Mouse (Mus musculus) layer of hippocampus, adult 18-20 months (tissue): ENCODE data around the gene Tgtp2. TPM values are rescaled to one million over a fixed set of nuclear protein-coding genes. Genes with fewer than 3 reads are reported as not detected.
"Not testable (repeated sequence)": the region's sequence is repeated elsewhere in the genome, so short reads cannot be mapped to it uniquely, and the experiment has no call there.

Experiments
- DNase-seq, 2 experiments: peaks; one replicate each; pipeline ENCODE4 v3.0.0; 2022; ENCODE audit warnings: low spot score in 2 of 2
- total RNA-seq, 2 experiments: library from RNA; stranded (reverse); gene quantifications; 2 replicates each; pipeline ENCODE4 v1.2.3; 2021

The Tgtp2 gene
- total RNA-seq, 2 experiments from 2014 or later, result not detected

DNA sequence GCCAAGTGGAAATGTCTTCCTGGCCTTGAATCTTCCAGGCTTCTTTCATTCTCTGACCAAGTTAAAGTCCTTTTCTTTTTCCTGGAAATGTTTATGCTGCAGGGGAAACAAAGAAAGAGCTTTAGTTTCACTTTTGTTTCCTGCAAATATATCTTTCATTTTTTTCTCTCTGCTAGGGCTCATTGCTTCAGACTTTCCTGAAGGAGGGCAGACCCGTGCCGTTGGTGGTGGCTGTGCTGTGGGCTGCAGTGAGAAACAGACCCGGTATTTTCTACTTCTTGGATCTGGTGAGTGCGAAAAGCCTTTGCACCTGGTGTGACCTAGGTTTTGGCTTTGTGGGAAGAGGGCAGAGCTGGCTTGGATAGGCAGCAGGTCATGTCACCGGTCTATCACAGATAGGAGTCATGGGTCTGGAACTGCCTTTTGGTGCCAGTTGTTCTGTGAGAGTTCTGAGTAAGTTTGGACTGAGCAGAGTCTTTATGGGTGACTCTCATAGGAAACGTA, 22.9 kb upstream of the Tgtp2 start:
- DNase-seq, result no peak

DNA sequence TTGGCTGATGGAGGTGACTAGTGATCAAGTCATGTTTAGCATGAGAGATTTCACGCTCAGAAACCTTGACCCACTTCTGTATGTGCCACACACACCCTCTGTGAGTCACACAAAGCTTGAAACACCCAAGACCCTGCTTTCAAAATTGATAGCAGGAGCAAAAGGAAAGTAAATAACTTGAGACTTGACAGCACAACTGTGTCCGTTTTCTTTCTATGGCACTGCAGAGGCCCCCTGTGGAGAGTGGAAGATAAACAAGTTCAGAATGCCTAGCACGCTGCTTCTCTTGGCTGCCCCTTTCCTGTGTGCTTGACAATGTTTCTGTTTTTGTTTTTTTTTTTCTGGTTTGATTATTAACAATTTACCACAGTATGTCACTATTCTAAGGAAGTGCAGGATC, 20.9 kb upstream of the Tgtp2 start:
- no peak for DNase-seq

DNA sequence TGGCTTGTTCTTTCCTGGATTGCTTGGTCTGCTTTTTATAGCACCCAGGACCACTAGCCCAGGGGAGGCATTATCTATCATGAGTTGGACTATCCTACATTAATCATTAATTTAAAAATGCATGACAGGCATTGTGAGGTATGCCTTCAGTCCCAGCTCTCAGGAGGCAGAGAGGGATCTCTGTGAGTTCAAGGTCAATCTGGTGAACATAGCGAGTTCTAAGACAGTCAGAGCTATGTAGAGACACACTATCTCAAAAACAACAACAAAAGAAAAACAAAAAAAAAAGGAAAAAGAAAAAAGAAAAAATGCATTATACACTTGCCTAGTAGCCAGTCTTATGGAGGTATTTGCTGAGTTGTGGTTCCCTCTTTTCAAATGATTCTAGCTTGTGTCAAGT, 20.4 kb upstream of the Tgtp2 start:
- DNase-seq, result no peak

DNA sequence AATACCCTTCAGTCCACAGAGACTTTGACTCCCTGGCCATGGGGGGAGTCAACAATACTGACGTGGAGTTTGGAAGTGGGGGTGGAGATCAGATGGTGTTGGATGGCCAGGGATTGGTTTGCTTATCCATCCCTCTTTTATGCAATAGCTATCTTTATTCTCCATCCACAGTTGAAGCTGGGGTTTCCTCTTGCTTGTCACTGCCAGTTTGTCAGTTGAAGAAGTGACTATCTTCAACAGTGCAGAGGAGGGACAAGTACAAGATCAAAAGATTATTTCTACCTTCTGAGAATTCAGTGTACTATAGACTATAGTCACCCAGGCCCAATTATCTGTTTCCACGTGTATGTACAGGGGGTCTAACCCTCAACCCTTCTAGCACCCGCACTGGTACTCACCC, 19.8 kb upstream of the Tgtp2 start:
- DNase-seq, result no peak

DNA sequence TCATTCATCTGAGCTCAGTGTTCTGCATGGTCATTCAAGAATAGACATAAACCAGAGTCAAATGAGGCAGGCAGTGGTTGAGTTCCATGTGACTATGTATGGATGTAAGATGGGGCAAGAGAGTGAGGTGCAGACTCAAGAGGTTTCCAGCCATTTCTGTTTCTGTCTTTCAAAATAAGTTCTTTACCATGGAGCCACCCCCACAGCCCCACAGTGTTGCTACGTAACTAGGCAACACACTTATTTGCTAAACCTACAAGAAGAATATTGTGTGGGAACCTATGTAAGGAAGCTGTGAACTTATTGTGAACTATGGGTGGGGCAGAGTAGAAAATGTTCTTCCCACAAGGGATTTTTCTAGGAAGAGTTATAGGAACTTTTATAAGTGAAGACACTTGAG, 19.1 kb upstream of the Tgtp2 start:
- no peak for DNase-seq

DNA sequence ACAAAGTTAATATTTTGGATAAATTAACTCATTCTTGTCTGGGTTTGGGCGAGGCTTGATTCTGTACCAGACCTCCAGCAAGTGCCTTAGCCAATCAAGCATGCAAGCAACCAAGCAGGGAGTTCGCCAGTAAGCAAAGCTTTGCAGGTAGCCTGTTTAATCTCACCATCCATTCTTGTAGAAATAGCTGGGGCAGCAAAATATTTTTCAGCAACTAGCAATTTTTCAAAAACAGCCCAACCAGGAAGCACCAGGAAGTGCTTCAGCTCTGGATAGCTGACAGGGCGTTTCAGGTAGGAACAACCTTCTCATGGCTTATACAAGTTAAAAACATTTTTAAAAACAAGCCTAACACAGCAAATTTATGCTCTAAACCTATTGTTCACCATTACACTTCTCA, 17.9 kb upstream of the Tgtp2 start:
- no peak for DNase-seq

DNA sequence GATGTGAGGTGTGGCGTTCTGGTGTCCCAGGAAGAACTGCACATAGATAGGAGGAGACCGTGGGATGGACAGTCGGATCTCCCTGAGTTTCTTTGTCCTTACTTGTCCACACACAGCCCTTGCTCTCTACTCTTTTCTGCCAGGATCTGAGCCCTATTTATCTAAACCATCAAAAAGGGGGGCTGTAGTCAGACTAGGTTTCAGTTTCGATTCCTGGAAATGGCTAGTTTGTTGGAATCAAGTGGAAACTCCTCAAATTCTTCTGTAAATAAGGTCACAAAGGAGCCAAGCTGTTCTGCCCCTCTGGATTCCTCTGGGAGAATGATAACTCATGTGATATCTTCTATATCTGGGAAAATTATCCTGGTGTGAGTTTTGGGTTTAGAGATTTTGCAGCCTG, 17.4 kb upstream of the Tgtp2 start:
- DNase-seq, result no peak

DNA sequence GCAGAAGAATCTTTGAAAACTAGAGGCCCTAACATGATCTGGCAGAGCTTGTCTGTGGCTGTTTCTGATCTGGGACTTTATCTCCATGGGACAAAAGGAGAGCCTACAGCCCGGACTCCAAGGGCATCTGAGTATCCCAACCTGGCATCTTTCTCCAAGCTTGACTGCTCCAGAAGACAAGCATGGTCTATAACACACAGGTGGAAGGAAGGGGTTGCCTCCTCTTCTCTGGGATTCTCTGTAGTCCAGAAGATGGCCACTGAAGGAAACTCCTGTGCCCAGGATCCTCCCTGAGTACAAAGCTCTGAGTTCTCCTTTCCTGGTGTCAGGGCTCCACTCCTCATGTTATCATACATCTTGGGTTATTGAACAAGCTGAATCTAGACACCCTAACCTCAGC, 16.6 kb upstream of the Tgtp2 start:
- no peak for DNase-seq

DNA sequence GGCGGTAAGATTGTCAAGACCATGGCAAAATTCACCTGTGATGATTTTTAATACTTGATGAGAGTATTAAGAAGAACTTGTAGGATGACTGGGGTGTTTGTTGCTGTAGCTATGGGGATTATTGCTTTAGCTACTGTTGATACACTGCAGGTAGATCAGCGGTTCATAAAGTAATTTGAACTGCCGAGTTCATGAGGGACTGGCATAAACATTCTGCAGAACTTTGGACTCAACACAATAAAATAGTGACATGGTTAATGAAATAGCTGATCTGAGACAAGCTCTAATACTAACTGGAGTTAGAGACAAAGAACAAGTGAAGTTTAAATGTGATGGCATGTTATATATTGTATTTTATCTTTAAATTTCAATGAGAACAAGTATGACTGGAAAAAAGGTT, 14.7 kb upstream of the Tgtp2 start:
- DNase-seq, result no peak

DNA sequence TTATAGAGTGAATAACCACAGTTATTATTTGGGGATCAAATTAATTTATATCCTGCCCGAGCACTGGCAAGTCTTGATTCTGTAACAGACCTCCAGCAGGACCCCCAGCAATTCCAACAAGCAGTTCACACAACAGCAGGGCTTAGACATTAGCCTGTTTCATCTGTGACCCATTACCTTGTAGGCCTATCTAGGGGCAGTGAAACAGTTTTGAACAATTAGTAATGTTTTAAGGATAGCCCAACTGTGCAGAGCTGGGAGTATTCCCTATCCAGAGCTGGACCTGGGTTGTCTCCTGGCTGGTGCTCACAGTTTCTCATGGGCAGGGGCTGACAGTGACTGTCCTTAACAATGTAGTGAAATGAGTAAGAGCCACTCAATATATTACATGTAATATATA, 13.0 kb upstream of the Tgtp2 start:
- DNase-seq, result no peak

DNA sequence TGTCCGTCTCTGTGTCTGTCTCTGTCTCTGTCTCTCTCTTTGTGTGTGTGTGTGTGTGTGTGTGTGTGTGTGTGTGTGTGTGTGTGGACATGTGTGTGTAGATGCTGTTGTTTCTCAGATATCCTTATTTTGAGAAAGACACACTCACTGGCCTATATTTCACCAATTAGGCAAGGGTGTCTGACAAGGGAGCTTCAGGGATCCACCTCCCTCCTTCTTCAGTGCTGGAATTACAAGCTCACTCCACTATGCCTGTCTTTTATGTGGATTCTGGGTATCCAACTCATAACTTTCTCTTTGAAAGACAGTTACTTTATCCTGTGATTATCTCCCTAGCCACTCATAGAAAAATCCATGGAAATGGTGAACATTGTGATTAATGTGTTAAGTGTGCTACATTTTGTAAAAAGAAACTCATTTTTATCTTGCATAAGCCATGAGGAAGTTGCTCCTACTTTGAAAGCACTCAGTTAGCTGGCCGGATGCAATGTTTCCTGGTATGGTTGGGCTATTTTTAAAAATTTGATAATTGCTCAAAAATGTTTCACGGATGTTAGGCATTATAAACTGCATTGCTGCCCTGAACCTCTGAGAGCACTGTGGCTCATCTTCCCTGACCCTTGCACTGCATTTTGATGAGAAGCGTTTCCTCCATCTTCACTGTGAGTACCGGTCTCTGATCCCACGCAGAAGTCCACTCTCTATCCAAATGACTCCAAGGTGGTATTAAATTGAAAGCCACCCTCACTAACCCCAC, 12.2 kb upstream of the Tgtp2 start, which contains the start of gene Ifi47:
TSS of gene Ifi47 (plus strand) at position 587 of the 757 bp plus-strand sequence.
- not testable (repeated sequence) for DNase-seq

DNA sequence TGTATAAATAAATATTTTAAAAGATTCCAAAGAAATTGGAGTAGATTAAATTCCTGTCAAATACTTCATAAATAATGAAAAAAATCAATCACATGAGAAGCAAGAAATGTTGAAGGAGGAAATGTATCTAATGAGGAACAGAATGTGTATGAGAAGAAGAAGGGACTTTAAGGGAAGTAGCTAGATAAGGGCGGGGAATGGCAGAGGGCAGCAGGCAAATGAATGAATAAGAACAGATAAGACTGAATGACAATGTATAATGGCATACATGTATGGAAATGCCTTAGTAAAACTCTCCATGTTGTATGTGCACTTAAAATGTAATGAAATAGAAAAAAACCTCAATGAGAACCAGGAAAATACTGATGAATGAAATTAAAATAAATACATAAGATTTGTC, 4.4 kb upstream of the Tgtp2 start:
- DNase-seq, result no peak

DNA sequence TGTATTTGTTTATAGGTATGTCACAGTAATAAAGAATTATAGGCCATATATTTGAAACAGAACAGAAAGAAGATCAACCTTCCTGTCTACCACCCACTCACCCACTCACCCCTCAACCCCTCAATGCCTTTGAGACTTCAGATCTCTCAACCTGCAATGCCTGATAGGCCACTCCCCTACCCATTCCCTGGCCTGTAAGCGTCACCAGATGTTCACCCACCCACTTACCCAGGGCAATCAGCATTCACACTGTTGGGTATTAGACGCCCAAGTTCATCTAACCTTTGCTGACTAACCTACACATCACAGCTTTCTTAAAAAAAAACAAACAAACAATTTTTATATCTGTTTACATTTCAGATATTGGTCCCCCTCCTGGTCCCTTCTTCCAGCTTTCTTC, 2.1 kb downstream of the Tgtp2 start:
- DNase-seq, result not testable (repeated sequence)

DNA sequence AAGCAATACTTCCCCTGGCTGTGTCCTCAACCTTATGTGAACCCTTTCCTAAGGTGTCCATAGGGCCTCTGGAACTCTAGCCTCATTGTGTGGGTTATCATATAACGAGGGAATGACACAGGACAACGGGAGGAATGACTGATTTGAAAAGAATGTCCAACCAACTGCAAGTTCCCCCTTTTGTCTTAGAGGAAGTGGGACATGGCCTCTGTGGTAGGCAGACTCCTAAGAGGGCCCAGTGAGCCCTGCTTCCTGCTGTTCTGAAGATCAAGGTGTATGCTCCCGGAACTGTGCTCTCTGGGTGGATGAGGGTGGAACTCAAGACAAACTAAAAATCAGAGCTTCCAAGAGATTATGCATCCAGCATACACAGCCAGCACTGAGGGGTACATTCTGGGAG, 3.9 kb downstream of the Tgtp2 start:
- DNase-seq, result not testable (repeated sequence)

DNA sequence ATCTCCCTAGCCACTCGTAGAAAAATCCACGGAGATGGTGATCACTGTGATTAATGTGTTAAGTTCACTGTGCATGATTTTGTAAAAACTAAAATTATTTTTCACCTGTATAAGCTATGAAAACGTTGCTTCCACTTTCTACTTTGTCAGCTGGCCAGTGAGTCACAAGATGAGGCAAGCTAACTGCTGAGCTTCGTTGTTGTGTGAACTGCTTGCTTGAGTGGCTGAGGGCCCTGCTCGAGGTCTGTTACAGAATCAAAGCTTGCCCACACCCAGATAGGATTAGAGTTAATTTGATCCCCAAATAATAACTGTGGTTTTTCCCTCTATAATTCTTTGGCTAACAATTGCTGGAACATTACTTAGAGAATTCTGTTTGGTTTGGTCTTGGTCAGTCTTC, 12.1 kb downstream of the Tgtp2 start:
- DNase-seq, result not testable (repeated sequence)

DNA sequence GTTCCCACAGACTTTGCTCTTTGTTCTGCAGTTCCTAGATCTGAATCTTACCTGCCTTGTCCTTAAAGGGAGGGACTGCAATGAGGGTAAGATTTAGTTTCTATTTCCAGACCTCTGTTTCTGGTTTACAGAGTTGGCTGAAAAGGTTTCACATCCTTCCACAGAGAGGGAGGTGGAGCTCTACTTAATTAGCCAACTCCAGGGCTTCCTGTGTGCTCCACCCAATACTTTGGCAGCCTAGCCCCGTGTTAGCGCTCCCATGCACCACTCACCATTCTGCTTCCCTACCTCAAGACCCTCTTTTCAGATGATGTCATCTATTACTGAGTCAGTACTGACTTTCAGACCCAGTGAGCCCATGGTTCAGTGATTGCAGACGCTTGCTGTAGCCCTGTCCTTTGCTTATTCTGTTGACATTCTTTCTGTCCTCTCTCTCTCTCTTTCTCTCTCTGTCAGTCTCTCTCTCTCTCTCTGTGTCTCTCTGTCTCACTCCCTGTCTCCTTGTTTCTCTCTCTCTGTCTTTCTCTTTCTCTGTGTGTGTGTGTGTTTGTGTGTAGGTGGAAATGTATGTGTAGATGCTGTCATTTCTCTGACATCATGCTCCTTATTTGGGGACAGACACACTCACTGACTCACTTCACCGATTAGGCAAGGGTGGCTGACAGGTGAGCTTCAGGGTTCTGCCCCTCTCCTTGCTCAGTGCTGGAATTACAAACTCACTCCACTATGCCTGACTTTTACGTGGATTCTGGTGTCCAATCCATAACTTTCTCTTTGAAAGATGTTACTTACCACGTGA, 12.7 kb downstream of the Tgtp2 start, which contains the start of gene 9930111J21Rik2:
TSS of gene 9930111J21Rik2 (minus strand) at position 150 of the 799 bp plus-strand sequence.
- not testable (repeated sequence) for DNase-seq

DNA sequence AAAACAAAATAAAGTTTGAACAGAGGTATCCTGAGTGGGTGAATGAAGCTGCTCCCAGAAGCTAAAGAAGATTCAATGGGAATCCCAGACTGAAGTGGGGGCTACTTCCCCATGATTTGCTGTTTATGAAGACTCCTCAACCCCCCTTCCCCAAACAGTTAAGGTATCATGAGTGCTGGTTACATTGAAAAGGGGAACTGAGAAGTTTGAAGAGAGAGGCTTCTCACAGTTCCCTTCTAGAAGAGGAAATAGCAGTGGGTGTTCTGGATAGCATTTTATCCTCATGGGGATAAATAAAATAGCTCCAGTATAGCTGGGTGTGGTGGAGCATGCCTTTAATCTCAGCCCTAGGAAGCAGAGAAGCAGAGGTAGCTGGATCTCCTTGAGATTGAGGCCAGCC, 13.9 kb downstream of the Tgtp2 start:
- DNase-seq, result not testable (repeated sequence)

DNA sequence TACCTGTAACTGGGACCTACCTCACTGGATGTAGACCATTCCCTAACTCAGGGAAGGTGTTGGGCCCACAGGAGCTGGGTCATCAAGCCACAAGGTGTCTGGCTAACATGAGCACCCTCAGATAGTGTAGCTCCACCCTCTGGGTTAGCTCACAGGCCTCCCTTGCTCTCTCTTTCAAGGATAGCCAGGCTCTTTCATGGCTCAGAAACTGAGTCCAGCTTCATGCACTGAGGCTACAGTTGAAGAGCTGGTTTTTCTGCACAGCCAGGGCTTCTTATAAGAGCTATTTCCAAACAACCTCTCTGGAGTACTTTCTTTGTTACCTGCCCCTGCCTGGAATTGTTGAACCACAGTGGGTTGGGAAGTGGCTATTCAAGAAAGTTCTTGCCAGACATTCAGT, 51.9 kb downstream of the Tgtp2 start:
- DNase-seq, result not testable (repeated sequence)
